Mouse (Mus musculus) left cerebral cortex, postnatal 25 days (tissue): ENCODE data around the gene Eif4e1b. TPM values are rescaled to one million over a fixed set of nuclear protein-coding genes. Genes with fewer than 3 reads are reported as not detected.
A peak's percentile ranks its signal among the peaks of the same experiment; 100 is the strongest.

Experiments
- DNase-seq, 2 experiments: peaks; one replicate each; pipeline ENCODE4 v3.0.0; 2022; ENCODE audit warnings: low spot score in 2 of 2, mixed read lengths in 1 of 2
- intact Hi-C: fragments of 180-260 bp; cut with DNase I; formaldehyde crosslinking; loops from one replicate; pipeline ENCODE4 v1.15.1; 2025
- total RNA-seq, 2 experiments: library from RNA; stranded (reverse); gene quantifications; 2 replicates each; pipeline ENCODE4 v1.2.3; 2021

The Eif4e1b gene
- total RNA-seq, 2 experiments from 2014 or later, result not detected

DNA sequence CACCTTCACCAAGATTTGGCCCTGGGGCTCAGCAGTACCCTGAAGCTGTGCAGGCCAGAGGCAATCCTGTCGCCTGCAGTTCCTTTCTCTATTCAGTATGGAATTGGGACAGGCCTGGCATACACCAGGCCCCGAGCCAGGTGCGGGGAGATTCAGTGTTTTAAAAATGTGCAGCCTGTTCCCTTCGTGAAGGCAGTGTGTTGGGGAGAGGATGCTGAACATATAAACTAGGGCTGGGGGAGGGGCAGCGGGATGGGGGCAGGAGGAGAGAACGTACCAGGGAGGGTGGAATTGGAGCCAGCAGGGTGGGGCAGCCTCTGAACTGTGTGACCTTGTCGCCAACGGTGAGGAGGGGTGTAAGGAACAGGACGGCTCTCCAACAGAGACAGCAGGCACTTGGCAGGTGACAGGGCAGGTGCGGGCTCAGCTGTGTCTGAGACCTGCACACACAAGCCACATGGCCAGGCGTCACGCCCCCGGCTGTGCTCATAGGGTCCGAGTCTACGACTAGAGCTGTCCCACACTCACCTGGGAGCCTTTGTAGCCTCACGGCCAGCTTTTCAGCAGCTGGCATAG is 10.3 kb downstream of the Eif4e1b start:
- peak in 1 of 2 experiments; percentile 87 for DNase-seq
- intact Hi-C loops, result loop anchor here (1.0 to 2.0 kb wide), 2 partner anchors 34 to 77 kb away; no protein-coding TSS in a partner anchor

DNA sequence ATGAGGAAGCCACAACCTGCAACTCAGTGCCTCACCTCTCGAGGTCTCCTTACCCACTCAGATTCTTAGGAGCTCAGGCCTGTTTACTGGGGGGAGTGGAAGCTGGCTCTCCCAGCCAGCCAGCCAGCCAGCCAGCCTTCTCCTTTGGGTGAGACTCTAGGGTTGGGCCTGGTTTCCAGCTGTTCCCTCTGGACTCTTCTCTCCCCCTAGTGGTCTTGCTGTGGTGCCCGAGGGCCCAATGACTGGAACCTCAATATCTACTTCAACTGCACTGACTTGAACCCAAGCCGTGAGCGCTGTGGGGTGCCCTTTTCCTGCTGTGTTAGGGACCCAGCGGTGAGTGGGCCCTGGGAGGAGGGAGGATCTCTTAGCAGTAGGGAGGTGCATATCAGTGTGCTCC is 11.0 kb downstream of the Eif4e1b start:
- DNase-seq, result no peak
- intact Hi-C loops, result loop anchor here (1.0 to 2.0 kb wide), 2 partner anchors 35 to 78 kb away; no protein-coding TSS in a partner anchor

DNA sequence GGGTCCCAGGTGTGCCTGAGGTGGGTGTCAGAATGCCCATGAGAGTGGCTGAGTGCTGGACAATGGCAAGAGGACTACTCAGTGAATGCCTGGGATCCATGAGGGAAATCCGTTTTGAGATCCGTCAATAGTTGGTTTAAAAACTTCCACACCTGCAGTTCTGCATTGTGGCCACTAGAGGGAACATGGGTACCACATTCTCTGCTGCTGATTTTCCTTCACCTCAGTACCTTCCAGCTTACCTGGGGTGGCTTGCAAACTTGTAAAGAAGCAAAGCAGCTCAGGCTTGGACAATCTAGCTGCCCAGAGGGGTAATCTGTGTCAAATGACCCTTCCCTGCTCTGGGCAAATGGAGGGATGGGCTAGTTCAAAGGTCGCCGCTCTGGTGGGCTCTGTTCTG is 13.6 kb downstream of the Eif4e1b start:
- peak; percentile 47 to 69 for DNase-seq
- intact Hi-C loops, result no loop called here

DNA sequence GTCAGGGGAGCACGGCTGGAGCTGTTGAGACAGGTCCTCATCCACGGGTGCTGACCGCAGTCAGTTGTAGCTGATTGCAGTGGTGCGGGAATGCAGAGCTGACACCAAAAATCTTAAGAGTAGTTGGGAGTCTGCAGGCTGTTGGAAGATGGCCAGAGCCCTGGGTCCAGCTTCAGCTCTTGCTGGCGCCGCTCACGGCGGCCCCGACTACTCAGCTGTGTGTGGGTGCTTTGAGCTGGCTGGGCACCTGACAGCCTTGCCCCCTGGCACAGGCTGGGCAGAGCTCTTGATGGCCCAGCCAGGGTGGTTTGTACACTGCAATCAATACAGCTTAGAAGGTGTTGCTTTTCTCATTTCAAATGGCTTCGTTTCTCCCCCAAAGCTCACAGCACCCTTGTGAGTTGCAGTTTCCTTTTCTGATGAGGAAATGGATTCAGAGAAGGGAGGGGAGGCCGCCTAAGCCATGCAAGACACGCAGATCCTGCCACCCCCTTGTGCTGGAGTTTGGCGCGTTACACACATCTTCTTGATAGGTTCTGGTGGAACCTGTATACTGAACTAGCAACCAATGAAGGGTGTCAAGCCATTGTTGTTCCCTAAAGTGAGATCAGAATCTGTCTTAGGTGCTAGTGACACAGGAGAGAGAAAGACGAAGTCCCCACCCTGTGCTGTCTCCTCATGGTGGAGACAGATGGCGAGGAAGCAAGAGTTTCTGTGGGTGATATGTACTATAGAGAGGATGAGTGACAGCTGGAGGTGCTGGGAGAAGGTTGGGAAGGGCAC is 14.3 kb downstream of the Eif4e1b start:
- peak; percentile 46 to 89 for DNase-seq
- intact Hi-C loops, result loop anchor here (1.0 to 2.0 kb wide), 3 partner anchors 153 to 413 kb away; no protein-coding TSS in a partner anchor

DNA sequence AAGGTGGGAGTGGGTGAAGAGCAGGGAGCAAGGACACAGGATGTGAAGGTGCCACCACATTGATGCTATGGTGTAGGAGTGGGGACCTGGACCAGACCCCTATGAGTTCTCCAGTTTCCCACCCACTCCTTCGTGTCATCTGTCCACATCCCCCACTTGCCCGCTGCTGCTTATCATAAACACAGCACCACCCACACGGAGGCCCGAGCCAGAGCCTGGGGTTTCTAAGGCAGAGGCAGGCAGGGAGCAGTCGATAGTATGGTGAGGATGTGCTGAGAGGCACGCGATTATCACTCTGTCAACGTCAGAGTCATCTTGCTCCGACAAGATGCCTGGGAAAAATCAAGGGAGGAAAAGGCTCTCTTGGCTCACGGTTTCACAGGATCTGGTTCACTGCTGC is 14.9 kb downstream of the Eif4e1b start:
- intact Hi-C loops, result loop anchor here (1.0 to 2.0 kb wide), 5 partner anchors 152 to 413 kb away; no protein-coding TSS in a partner anchor
- peak; percentile 64 to 93 for DNase-seq

DNA sequence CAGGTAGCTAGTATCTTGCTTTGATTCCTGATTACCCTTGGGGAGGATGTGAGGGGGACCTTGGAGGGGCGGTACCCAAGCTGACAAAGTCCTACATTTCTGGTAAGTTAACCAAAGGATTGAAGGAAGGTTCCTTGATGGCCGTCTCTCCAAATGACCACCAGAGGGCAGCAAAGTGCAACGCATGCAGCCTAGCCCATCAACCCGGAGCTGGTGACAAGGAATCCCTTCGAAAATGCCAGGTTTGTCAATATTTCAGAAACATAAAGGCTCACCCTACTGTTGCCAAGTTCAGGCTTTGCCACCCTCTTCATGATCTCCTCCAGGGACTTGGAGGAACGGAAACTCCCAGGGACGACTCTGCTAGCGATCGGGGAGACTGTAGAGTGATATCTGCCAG is 15.9 kb downstream of the Eif4e1b start:
- intact Hi-C loops, result loop anchor here (1.0 to 2.0 kb wide), 3 partner anchors 151 to 379 kb away; no protein-coding TSS in a partner anchor
- DNase-seq, result peak; percentile 85 to 91

DNA sequence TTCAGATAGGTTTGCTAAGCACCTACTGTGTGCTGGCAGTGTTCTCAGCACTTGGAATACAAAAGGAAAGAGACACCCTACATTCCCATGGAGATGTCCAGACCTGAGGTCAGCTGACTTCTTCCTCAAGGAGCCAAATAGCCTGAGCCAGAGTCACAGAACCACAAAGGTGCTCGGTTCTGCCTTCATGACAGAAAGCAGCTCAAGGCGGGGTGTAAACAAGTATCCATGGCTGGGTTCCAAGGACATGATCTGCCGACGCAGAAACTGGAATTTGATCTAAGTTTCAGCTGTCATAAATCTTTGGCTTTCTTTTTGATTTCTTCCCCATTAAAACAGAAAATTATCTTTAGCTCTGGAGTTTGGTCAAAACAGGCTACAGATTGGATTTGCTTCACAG is 16.4 kb downstream of the Eif4e1b start:
- DNase-seq, result no peak
- intact Hi-C loops, result no loop called here

DNA sequence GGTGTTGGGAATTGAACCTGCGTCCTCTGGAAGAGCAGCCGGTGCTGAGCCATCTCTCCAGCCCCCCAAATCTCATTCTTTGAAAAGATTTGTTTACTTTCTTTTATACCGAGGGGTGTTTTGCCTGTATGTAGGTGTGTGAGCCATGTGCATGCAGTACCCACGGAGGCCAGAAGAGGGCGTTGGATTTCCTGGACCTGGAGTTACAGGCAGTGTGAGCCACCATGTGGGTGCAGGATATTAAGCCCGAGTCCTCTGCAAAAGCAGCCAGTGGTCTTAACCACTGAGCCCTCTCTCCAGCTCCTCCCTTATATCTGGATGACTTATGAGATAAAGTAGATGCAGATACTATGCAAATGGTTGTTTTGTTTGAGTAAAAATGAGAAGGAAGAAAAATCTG is 19.2 kb downstream of the Eif4e1b start:
- DNase-seq, result no peak
- intact Hi-C loops, result no loop called here

DNA sequence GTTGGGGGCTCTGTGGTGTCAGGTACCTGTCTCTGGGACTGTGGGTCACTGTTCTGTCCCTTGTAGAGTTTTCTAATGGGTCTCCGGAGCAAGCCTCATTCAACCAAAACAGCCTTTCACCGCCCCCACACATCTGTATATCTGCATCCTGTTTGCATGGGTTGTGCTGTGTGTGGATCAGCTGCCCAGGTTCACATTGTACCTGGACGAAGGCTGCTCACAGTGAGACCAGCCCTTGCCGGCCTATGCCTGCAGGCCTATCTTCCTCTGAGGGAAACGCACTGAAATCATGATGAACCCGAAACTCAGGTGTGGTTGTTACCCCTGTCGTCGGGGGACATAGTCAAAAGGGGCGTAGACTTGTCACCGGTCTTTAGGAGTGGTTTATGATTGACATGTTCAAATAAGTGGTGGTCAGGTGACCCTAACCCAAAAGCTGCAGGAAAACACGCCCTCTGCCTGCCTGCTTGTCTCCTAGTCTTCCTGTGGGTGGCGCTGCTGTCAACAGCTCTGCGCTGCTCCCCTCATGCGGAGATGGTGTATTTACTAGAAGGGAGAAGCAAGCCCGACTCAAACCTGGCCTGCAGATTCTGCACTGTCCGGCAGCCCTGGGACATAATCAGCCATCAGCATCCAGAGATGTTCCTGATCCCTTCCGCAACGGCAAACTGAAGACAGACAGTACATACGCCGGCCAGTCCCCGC is 21.5 kb downstream of the Eif4e1b start:
- intact Hi-C loops, result loop anchor here (5.0 kb wide), 1 partner anchor 72 kb away; no protein-coding TSS in a partner anchor
- DNase-seq, result peak in 1 of 2 experiments; percentile 55

DNA sequence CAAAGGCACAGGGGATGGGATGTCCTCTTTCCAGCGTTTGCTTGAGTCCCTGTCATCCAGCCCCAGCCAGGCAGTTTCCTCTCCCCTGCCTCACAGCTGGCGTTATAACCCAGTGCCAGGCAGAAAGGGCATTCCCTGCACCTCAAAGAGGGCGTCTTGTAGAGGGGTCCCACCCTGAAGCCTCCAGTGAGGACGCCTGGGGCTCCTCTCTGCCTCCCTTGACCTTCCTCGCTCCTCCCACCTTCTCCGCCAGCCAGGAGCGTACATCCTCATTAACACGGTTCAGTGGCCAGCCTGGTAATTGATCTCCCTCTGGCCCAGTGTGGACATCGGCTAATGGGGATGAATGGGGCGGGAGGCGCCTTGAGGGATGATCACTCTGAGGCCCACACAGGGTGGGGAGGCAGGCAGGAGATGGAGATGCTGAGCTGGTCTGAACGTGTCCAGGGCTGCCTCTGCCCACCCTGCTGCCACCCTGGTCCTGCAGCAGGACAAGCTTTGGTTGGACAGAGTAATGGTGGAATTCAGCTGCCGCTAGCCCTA is 22.7 kb downstream of the Eif4e1b start:
- DNase-seq, result no peak
- intact Hi-C loops, result loop anchor here (5.0 kb wide), 1 partner anchor 71 kb away; no protein-coding TSS in a partner anchor

DNA sequence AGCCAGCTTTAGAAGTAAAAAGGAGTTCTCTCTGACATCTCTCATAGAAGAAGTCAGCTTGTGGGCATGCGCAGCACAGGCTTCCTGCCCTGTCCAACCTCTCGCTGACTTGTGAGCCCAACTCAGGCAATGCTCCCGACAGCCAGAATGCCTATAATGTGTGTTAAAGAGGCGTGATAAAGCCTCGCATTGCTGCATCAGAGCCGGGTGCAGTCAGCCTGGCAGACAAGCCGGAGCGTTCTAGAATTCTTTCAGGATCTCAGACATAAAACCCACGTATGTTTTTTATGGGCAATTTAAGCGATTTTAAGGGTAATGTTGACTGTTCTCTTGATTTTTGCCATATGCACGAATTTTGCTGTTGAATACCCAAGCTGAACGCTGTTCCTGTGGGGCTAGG is 24.3 kb downstream of the Eif4e1b start:
- peak in 1 of 2 experiments; percentile 77 for DNase-seq
- intact Hi-C loops, result loop anchor here (5.0 kb wide), 1 partner anchor 69 kb away; no protein-coding TSS in a partner anchor

DNA sequence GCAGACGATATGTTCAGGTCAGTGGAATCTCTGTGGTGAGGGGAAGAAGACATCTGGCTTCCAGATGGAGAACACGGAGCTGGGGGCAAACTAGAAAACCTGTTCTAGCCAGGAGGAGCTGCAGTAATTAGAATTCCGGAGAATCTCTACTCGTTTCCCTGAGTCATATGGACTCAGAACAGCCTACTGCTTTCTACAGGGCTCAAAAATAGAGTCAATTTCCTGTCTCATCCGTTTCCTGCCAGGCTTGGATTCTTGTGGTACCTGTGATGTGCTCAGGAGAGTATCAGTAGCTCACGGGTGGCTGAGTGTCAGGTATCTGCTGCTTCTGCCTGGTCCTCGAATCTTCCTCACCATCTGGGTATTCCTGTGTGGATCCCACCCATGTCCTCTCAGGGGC is 27.7 kb downstream of the Eif4e1b start:
- peak in 1 of 2 experiments; percentile 85 for DNase-seq
- intact Hi-C loops, result no loop called here

DNA sequence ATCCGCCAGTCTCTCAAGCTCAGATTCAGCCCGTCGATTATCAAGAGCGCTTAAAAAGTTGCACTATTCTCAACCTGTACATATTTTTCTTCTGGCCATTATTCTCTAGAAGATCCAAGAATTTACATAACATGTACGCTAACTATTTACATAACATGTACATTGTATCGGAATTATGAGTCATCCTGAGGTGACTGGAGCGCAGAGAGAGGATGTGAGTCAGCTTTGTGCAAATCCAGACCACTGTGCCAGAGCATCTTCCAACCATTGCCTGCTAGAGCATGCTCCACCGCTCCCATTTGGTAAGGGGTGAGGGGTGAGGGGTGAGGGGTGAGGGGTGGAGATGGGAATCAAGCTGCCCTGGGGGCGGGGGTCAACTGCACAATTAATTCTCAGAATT is 29.6 kb downstream of the Eif4e1b start:
- intact Hi-C loops, result no loop called here
- peak in 1 of 2 experiments; percentile 45 for DNase-seq

DNA sequence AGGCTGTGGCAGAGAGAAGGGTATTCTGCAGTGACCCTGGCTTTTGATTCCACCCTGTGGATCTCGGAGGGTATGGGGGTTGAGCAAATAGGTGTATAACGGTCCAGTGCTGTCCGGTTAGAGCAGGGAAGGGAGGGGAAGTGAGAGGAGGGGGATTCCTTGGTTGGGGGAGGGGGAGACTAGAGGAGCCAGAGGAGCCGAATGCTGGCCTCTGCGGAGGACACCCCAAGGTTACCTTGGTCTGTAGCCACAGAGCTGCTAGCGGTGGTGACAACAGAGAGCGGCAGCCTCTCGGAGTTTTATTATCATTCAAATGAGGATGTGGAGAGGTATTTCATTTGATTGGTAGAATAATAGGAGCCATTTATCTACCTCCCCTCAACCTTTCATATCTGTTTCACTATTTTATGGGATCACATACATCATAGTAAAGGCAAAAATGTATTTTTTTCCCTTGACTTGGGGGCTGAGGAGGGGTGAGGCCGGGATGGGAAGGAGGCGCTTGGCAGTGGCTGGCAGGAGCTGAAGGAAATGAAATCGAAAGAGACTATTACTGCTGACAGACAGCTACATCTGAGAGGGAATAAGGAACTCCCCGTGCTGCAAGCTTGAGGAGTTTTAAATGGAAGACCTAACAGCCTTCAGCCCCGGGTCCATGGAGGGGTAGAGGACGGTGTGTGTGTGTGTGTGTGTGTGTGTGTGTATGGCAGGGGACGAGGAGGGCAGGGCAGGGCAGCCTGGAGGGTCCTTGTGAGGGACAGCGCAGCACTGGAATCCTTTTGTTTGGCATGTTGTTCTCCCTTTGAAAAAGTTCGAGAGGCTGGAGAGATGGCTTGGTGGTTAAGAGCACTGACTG is 34.8 kb downstream of the Eif4e1b start:
- intact Hi-C loops, result no loop called here
- no peak for DNase-seq

DNA sequence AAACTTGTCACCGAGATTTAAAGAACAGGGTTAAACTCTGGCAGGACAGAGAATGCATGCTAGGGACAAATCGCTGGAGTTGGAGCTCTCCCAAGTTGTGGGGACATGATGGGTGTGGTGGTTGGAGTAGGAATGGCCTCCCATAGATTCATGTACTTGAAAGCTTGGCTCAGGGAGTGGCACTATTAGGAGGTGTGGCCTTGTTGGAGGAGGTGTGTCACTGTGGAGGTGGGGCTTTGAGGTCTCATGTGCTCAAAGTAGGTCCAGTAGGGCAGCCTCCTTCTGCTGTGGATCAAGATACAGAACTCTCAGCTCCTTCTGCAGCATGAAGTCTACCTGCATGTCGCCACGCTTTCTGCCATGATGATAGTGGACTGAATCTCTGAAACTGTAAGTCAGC is 37.3 kb downstream of the Eif4e1b start:
- DNase-seq, result no peak
- intact Hi-C loops, result loop anchor here (5.0 kb wide), 1 partner anchor 111 kb away; no protein-coding TSS in a partner anchor

DNA sequence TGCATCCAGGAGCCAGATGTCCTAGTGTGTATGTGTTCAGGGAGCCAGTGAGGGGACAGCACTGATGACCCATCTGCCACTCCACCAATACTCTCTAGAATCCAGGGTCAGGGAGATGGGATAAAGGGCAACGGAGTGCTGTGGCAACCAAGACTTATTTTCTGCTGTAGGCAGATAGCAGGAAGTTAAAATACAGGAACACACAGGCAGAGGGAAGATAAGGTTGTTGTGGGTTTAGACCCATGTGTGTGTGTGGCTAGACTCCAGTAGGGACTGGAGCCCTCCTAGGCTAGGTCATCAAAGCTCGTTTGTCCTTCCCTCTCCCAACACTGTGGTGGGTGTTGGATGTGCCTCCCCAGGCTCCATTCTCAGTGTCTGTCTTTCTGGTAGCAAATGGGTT is 38.1 kb downstream of the Eif4e1b start:
- intact Hi-C loops, result loop anchor here (5.0 kb wide), 1 partner anchor 110 kb away; no protein-coding TSS in a partner anchor
- DNase-seq, result no peak

DNA sequence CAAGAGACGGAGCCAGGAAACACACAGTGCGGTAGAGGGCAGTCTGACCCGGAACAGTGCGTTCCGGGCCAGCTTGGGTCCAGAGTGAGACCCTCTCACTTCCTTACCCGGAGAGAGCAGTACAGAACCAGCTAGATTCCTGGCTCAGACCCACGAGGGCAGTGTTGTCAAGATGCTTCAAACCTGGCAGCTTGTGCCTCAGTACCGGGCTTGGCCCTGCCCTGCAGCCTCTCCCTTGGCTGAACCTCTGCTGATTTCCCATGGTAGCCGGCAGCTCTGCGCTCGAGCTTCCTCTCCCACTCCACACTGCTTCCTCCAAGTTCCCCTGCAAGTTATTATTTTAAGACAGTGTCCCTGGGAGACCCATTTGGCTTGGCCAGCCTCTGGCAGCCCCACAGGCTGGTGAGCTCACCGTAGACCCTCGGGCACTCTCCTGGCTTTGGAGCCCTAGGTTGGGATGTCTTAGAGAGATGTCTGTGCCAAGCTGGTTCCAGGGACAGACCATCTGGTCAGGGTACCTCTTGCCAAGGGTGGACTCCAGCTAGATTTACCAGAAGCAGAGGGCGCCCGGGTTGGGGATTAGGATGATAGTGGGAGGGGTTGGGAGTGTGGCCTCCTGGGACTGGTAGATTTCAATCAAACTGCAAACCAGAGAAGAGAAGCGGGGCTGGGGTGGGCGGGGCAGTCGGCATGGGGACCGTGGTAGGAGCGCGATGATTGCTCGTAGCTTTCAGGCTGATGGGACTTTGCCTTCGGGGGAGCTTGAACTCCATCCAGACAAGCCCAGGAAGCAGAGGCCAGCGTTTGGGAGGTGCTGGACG is 40.5 kb downstream of the Eif4e1b start:
- intact Hi-C loops, result loop anchor here (5.0 kb wide), 1 partner anchor 108 kb away; no protein-coding TSS in a partner anchor

DNA sequence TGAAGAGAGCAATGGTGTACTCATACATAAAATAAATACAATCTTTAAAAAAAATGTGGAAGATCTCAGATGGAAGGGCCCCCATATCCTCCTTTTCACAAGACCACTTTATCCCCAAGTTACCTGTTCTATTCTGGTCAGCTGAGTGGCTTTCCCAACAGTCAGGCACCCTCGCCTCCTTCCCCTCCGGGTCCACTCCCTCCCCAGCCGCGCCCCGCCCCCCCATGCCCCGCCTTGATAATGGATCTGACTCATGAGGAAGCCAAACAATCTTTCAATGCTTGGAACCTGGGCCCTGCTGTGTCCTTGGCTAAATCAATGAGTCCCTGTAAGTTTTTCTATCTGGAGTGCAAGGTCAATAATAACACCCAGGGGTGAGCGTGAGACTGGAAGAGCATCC is 44.2 kb downstream of the Eif4e1b start:
- DNase-seq, result no peak
- intact Hi-C loops, result no loop called here

More for the DNA sequence above, 40.5 kb downstream of the Eif4e1b start:
- no peak for DNase-seq
